Mouse (Mus musculus) testis, adult 2 months (tissue): ENCODE results near the gene Foxa3.
"Not testable (repeated sequence)": the region's sequence is repeated elsewhere in the genome, so short reads cannot be mapped to it uniquely, and the experiment has no call there.

ENCODE experiments used
- CTCF ChIP-seq: fragments of 200-500 bp; IDR thresholded peaks from 2 replicates; pipeline ENCODE4 v1.5.1; 2012; ENCODE audit warnings: low read depth, mild to moderate bottlenecking, inconsistent platforms, low read length, moderate library complexity; ENCODE audit not compliant: control insufficient read depth, insufficient read depth, insufficient replicate concordance
- POLR2A ChIP-seq: fragments of 200-500 bp; IDR thresholded peaks from 2 replicates; pipeline ENCODE4 v1.6.1; 2012; ENCODE audit warnings: low read depth, mild to moderate bottlenecking, inconsistent platforms, low read length, moderate library complexity; ENCODE audit not compliant: control insufficient read depth

- not testable (repeated sequence) for TF ChIP-seq POLR2A, CTCF
Observed at GRCm38 (mm10) chr7:19071024-19071423, 47.7 kb upstream of the Foxa3 start.
